Mouse (Mus musculus) retina, postnatal 7 days (tissue): ENCODE data around the gene Slc2a5.

ENCODE experiments used
- DNase-seq: peaks from one replicate; pipeline ENCODE4 v3.0.0-alpha.2; 2012; ENCODE audit warnings: low read depth, low spot score

Slc2a5 gene

GRCm38 (mm10) chr4:150119055-150119454, at the start of gene Slc2a5:
TSS of gene Slc2a5 (plus strand) at chr4:150119283.
- DNase-seq: no peak

GRCm38 (mm10) chr4:150070136-150070535, 48.9 kb upstream of the Slc2a5 start:
- no peak for DNase-seq

- DNase-seq: no peak
Measured at GRCm38 (mm10) chr4:150072416-150073101, 46.5 kb upstream of the Slc2a5 start.

- DNase-seq: peak; percentile 38
Measured at GRCm38 (mm10) chr4:150073102-150073473, 46.0 kb upstream of the Slc2a5 start.

GRCm38 (mm10) chr4:150075350-150075749, 43.7 kb upstream of the Slc2a5 start:
- no peak for DNase-seq

- no peak for DNase-seq
Measured at GRCm38 (mm10) chr4:150076147-150076546, 42.9 kb upstream of the Slc2a5 start.

GRCm38 (mm10) chr4:150078646-150079045, 40.4 kb upstream of the Slc2a5 start:
- no peak for DNase-seq

- no peak for DNase-seq
Measured at GRCm38 (mm10) chr4:150079244-150079643, 39.8 kb upstream of the Slc2a5 start.

GRCm38 (mm10) chr4:150080330-150080967, 38.6 kb upstream of the Slc2a5 start:
- DNase-seq: no peak

GRCm38 (mm10) chr4:150085366-150085765, 33.7 kb upstream of the Slc2a5 start:
- DNase-seq: no peak

- no peak for DNase-seq
Measured at GRCm38 (mm10) chr4:150086841-150087160, 32.3 kb upstream of the Slc2a5 start.

GRCm38 (mm10) chr4:150087161-150087889, 31.8 kb upstream of the Slc2a5 start, which contains the start of gene Gpr157:
TSS of gene Gpr157 (plus strand) at chr4:150087365.
- DNase-seq: peak; percentile 86

- DNase-seq: no peak
Measured at GRCm38 (mm10) chr4:150087890-150088530, 31.1 kb upstream of the Slc2a5 start.

- DNase-seq: no peak
Measured at GRCm38 (mm10) chr4:150089121-150089520, 30.0 kb upstream of the Slc2a5 start.

- DNase-seq: no peak
Measured at GRCm38 (mm10) chr4:150091887-150092582, 27.0 kb upstream of the Slc2a5 start.

- DNase-seq: no peak
Measured at GRCm38 (mm10) chr4:150092583-150092902, 26.5 kb upstream of the Slc2a5 start.

- no peak for DNase-seq
Measured at GRCm38 (mm10) chr4:150093560-150094462, 25.3 kb upstream of the Slc2a5 start.

GRCm38 (mm10) chr4:150094463-150094789, 24.7 kb upstream of the Slc2a5 start:
- no peak for DNase-seq

GRCm38 (mm10) chr4:150096309-150096708, 22.8 kb upstream of the Slc2a5 start:
- no peak for DNase-seq

GRCm38 (mm10) chr4:150097847-150098246, 21.2 kb upstream of the Slc2a5 start:
- DNase-seq: no peak

GRCm38 (mm10) chr4:150098880-150099279, 20.2 kb upstream of the Slc2a5 start:
- DNase-seq: peak; percentile 76
